12 mouse cellular contexts compared by ENCODE assay signal in the genomic region with DNA sequence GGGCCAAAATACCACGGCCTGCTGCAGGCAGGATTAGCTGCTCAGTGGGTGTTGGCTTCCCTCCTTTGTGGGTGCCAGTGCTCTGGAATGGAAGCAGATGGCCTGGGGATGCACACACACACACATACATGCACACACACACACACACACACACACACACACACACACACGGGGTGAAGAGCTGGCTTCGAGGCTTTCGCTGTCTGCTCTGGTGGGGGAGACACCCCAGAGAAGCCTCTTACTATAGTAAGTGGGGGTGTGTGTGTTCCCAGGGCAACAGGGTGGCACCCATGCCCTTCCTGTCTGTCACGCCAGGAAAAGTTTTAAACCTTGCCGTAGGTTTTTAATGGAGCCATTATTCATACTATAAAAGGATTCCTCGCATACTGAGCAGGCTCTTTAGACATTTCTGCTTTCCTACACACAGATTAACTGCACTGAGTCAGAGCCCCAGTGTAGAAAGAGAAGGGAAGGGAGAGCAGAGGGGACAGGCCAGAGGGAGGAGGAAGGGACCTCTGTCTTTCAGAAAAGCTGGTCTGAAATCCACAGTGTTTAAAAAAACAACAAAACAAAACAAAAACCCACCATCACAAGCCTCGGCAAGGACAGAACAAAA. TPM values are rescaled to one million over a fixed set of nuclear protein-coding genes. Genes with fewer than 3 reads are reported as not detected.
DNase-seq lines count a peak whose midpoint lies in the region; ATAC-seq lines count a peak whose summit lies in the region.
"Had no signal": no experiment of that assay in that cellular context is flagged by ENCODE, and none has a peak within 500 bp of the region (broad histone marks: within the 10 kb centered on the region; RNA-seq: fewer than 3 reads in every experiment).

No protein-coding gene starts in this region.

- no peak for DNase-seq in heart, embryonic 10.5 days (ENCODE audit: low spot score)
- no peak for DNase-seq in heart, adult 18-20 months
- DNase-seq in Muller cell, postnatal 12 days (ENCODE audit: inconsistent ontology term): peak; percentile 87
- peak; percentile 88 for DNase-seq in midbrain, embryonic 11.5 days (ENCODE audit: low spot score, missing footprints)
- DNase-seq in lung, postnatal 25 days (ENCODE audit: low spot score): no peak
- DNase-seq in left cerebral cortex, postnatal 14 days (ENCODE audit: low spot score in 2 of 2): no peak
- DNase-seq: cerebellum, adult 11 months; right cerebral cortex, adult 18-20 months had no signal

- H3K4me1 ChIP-seq in heart, embryonic 10.5 days: peaks cover 42% of the 10 kb centered on the region
- H3K4me1 ChIP-seq in forebrain, embryonic 16.5 days (replicated peaks; ENCODE audit: control insufficient read depth, insufficient read depth, low read length): peaks cover 18% of the 10 kb centered on the region
- peaks cover 14% of the 10 kb centered on the region for H3K4me1 ChIP-seq in midbrain, embryonic 11.5 days (ENCODE audit: control insufficient read depth, insufficient read depth, low read length)

- H3K36me3 ChIP-seq in heart, embryonic 10.5 days: peaks cover 27% of the 10 kb centered on the region
- H3K36me3 ChIP-seq in forebrain, embryonic 16.5 days (ENCODE audit: control insufficient read depth, insufficient read depth): peaks cover 8% of the 10 kb centered on the region
- peaks cover 7% of the 10 kb centered on the region; the same call in 1 of the 2 replicates for H3K36me3 ChIP-seq in midbrain, embryonic 11.5 days (ENCODE audit: control insufficient read depth, insufficient read depth, low read length)

- intact Hi-C loops in left cerebral cortex, postnatal 14 days (cut with DNase I): no loop called here

- H3K4me2 ChIP-seq in forebrain, embryonic 16.5 days (ENCODE audit: low read length): no peak overlapping the region
- no peak overlapping the region for H3K4me2 ChIP-seq in midbrain, embryonic 11.5 days
- H3K4me2 ChIP-seq: heart, embryonic 11.5 days had no signal

- WGBS in heart, embryonic 10.5 days: 76% methylated on average over 8 of the region's 8 CpGs
- WGBS in forebrain, embryonic 16.5 days: 16% methylated on average over 8 of the region's 8 CpGs
- WGBS in midbrain, embryonic 11.5 days: 21% methylated on average over 8 of the region's 8 CpGs

- ATAC-seq in forebrain, embryonic 16.5 days: peak; percentile 61
- ATAC-seq in midbrain, embryonic 11.5 days (ENCODE audit: low FRiP score): peak; percentile 70
- ATAC-seq in megakaryocyte progenitor cell, adult 5-6 weeks (replicated peaks; ENCODE audit: poor library complexity): no peak

- no peaks in the 10 kb centered on the region for H3K9me3 ChIP-seq in heart, embryonic 10.5 days
- no peaks in the 10 kb centered on the region for H3K9me3 ChIP-seq in forebrain, embryonic 16.5 days (ENCODE audit: control insufficient read depth, low read length)
- H3K9me3 ChIP-seq in midbrain, embryonic 11.5 days (ENCODE audit: control insufficient read depth, low read length): no peaks in the 10 kb centered on the region

- no peaks in the 10 kb centered on the region for H3K27me3 ChIP-seq in heart, embryonic 10.5 days (ENCODE audit: insufficient read depth, poor library complexity, severe bottlenecking)
- no peaks in the 10 kb centered on the region for H3K27me3 ChIP-seq in forebrain, embryonic 16.5 days (replicated peaks; ENCODE audit: control insufficient read depth, insufficient read depth, low read length)
- H3K27me3 ChIP-seq in midbrain, embryonic 11.5 days (ENCODE audit: control insufficient read depth, insufficient read depth, low read length): no peaks in the 10 kb centered on the region

- peak overlapping the region; percentile 72; the same call in 1 of the 2 replicates for H3K27ac ChIP-seq in heart, embryonic 10.5 days
- peak overlapping the region; percentile 30 for H3K27ac ChIP-seq in forebrain, embryonic 16.5 days (ENCODE audit: low read length)
- H3K27ac ChIP-seq in midbrain, embryonic 11.5 days (ENCODE audit: low read depth, low read length): no peak overlapping the region
- H3K27ac ChIP-seq: liver, embryonic 14.5 days had no signal

- no peak overlapping the region for H3K4me3 ChIP-seq in heart, embryonic 10.5 days
- H3K4me3 ChIP-seq in forebrain, embryonic 16.5 days (replicated peaks; ENCODE audit: low read length): no peak overlapping the region
- no peak overlapping the region for H3K4me3 ChIP-seq in midbrain, embryonic 11.5 days (ENCODE audit: low read depth, low read length)

- H3K9ac ChIP-seq in forebrain, embryonic 16.5 days (replicated peaks; ENCODE audit: low read depth, low read length): no peak overlapping the region
- H3K9ac ChIP-seq in midbrain, embryonic 11.5 days (ENCODE audit: low read length): no peak overlapping the region
- H3K9ac ChIP-seq: liver, embryonic 14.5 days had no signal

RNA-seq across cellular contexts. Expression of gene Atp1a1, which starts 32.9 kb away (rescaled TPM):
- polyA plus RNA-seq in heart, embryonic 10.5 days (2016; fragmentation: Nextera tagmentation; extraction: Ambion mirVana): 164 and 228 TPM in 2 replicates
- total RNA-seq in heart, adult 18-20 months (2021): 100 to 1,000 TPM; 711 to 790 TPM
- 42.7 and 49.2 TPM in 2 replicates for polyA plus RNA-seq in forebrain, embryonic 16.5 days (2015; fragmentation: Nextera tagmentation; extraction: Ambion mirVana)
- polyA plus RNA-seq in midbrain, embryonic 11.5 days (2014; fragmentation: Nextera tagmentation; extraction: Ambion mirVana): 81.3 and 87.0 TPM in 2 replicates
- 1,000 to 10,000 TPM; 1,135 to 1,354 TPM for total RNA-seq in left cerebral cortex, postnatal 14 days (2021)
- total RNA-seq in megakaryocyte progenitor cell, adult 5-6 weeks (2015): 69.5 and 75.2 TPM in 2 replicates
- 126 and 129 TPM in 2 replicates for total RNA-seq in megakaryocyte progenitor cell, adult 5-6 weeks (2017)

Comparison
In these comparisons a context has a peak if more than half of its experiments do, and no peak if none do; other contexts are left out.
1. DNase-seq: peak in Muller cell, postnatal 12 days (single experiment) and midbrain, embryonic 11.5 days (single experiment); none in heart, embryonic 10.5 days (single experiment), heart, adult 18-20 months (0 of 2), lung, postnatal 25 days (single experiment) and left cerebral cortex, postnatal 14 days (0 of 2).
2. RNA of gene Atp1a1, which starts 32.9 kb away (total RNA-seq): 1,135 to 1,354 TPM in left cerebral cortex, postnatal 14 days and 711 to 790 TPM in heart, adult 18-20 months; 69.5 to 129 TPM in megakaryocyte progenitor cell, adult 5-6 weeks; every median in the first group is over 4 times any median in the second.